In the genomic region with DNA sequence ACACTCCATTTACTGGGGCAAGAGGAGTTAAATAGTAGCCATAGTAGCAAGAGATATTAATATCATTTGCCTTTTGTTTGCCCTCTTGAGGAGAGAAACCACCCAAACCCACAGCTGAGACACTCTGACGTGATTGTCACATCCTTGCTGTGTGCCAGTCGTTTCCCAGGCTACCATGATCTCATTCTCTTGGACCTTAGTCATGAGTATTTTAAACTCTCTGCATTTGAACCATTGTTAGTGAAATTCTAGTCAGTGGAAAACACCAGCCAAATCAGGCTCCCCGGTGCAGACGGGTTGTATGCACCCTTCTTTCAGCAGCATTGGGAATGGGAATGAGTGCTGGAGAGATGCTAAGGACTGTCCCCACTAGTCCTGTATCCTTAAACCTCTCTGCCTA, we compare ENCODE assay signal across 20 mouse cellular contexts. TPM values are rescaled to one million over a fixed set of nuclear protein-coding genes. Genes with fewer than 3 reads are reported as not detected.
DNase-seq lines count a peak whose midpoint lies in the region; ATAC-seq lines count a peak whose summit lies in the region.
"Had no signal": no experiment of that assay in that cellular context is flagged by ENCODE, and none has a peak within 500 bp of the region (broad histone marks: within the 10 kb centered on the region; RNA-seq: fewer than 3 reads in every experiment).

No protein-coding gene starts in this region.

- peak; percentile 73 for ATAC-seq in frontal cortex, adult (ENCODE audit: low TSS enrichment)
- ATAC-seq: forebrain, embryonic 15.5 days; liver, postnatal 0 days; lung, postnatal 0 days; midbrain, embryonic 16.5 days had no signal

- intact Hi-C loops in gastrocnemius, postnatal 14 days (cut with DNase I; ENCODE audit: low total_unique reads) = no loop called here

- DNase-seq in frontal cortex, postnatal 25 days (ENCODE audit: low spot score in 2 of 2) = no peak
- DNase-seq in layer of hippocampus, adult 18-20 months (ENCODE audit: low spot score in 2 of 2) = peak; percentile 19 to 66
- no peak for DNase-seq in layer of hippocampus, postnatal 25 days (ENCODE audit: extremely low spot score in 1 of 2, low spot score in 1 of 2)
- DNase-seq in Muller cell, postnatal 12 days (ENCODE audit: inconsistent ontology term) = peak; percentile 29
- peak; percentile 16 to 56 for DNase-seq in layer of hippocampus, postnatal 14 days (ENCODE audit: low spot score in 2 of 2)
- DNase-seq in urinary bladder, postnatal 14 days (ENCODE audit: low spot score) = no peak
- DNase-seq in gastrocnemius, postnatal 14 days = no peak
- DNase-seq: adrenal gland, postnatal 14 days; cerebellum, adult 9-10 months; gastrocnemius, postnatal 10 days; heart, adult 18-20 months; heart, postnatal 10 days; kidney, adult 2 months; liver, postnatal 0 days; thymus, adult 2 months; thymus, postnatal 4 days had no signal

RNA-seq across cellular contexts. Expression of gene Ice1, which starts 32.6 kb away (rescaled TPM):
- 10 to 100 TPM; 58.9 to 59.8 TPM for total RNA-seq in layer of hippocampus, adult 18-20 months (2021)
- 10 to 100 TPM; 55.5 to 62.6 TPM for total RNA-seq in layer of hippocampus, postnatal 25 days (2021)
- total RNA-seq in layer of hippocampus, postnatal 14 days (2021) = 10 to 100 TPM; 60.6 to 67.0 TPM
- total RNA-seq in gastrocnemius, postnatal 14 days (2021) = 10 to 100 TPM; 16.3 to 17.9 TPM

Comparison
In these comparisons a context has a peak if more than half of its experiments do, and no peak if none do; other contexts are left out.
1. DNase-seq: peak in layer of hippocampus, adult 18-20 months (2 of 2), Muller cell, postnatal 12 days (single experiment) and layer of hippocampus, postnatal 14 days (2 of 2); none in frontal cortex, postnatal 25 days (0 of 2), layer of hippocampus, postnatal 25 days (0 of 2), urinary bladder, postnatal 14 days (single experiment) and gastrocnemius, postnatal 14 days (single experiment).